In the genomic region with DNA sequence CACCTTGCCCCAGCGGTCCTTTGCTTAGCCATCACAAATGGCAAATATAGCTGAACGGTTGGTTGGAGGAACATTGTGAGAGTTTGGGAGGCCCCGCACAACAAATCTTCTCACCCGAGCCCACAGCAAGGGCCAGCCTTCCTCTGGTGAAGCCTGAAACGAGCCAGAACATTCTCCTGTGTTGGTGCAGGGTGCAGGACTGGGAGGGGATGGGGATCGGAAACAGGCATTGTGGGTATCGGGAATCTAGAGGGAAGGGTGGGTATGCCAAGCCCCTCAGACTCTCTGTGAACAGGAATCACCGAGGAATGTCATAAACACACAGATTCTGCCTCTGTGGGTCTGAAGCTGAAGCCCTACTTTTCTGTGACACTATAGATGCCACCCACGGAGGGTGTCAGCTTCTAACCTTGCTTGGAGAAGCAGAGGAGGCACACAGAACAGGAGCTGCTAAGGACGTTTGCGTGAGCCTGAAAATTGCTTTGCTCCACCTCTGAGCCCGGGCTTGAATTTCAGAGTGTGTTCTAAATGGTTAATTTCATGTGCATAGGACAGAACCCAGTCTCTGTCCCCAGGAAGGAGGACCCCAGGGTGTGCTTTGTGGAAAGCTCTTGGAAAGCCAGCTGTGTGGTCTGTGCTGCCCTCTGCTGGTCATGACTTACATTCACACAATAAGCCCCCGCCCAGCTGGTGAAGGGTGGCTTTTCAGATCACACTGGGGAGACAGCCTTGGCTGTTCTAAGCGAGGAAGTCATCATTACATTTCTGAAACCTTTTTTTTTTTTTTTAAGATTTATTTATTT, we compare ENCODE assay signal across 8 mouse cellular contexts. TPM values are rescaled to one million over a fixed set of nuclear protein-coding genes. Genes with fewer than 3 reads are reported as not detected.
DNase-seq lines count a peak whose midpoint lies in the region; ATAC-seq and TF ChIP-seq lines count a peak whose summit lies in the region.

No protein-coding gene starts in this region.

- 52% methylated on average over 14 of the region's 14 CpGs for WGBS in embryonic facial prominence, embryonic 10.5 days
- WGBS in midbrain, postnatal 0 days = 51% methylated on average over 14 of the region's 14 CpGs

- peaks cover 11% of the 10 kb centered on the region for H3K4me1 ChIP-seq in embryonic facial prominence, embryonic 10.5 days
- no peaks in the 10 kb centered on the region for H3K4me1 ChIP-seq in midbrain, postnatal 0 days (ENCODE audit: insufficient read depth, low read length)

- ATAC-seq in midbrain, postnatal 0 days (ENCODE audit: low FRiP score) = peak; percentile 54; the same call in 1 of the 2 replicates

- H3K27me3 ChIP-seq in embryonic facial prominence, embryonic 10.5 days (replicated peaks; ENCODE audit: low read depth, poor library complexity, severe bottlenecking) = no peaks in the 10 kb centered on the region; the same call in 1 of the 2 replicates
- no peaks in the 10 kb centered on the region for H3K27me3 ChIP-seq in midbrain, postnatal 0 days (ENCODE audit: insufficient read depth, low read length)

- TF ChIP-seq CTCF in midbrain, postnatal 0 days (IDR thresholded peaks at IDR 0.05) = peak; percentile 91

- no peak overlapping the region for H3K4me3 ChIP-seq in embryonic facial prominence, embryonic 10.5 days
- no peak overlapping the region for H3K4me3 ChIP-seq in midbrain, postnatal 0 days (ENCODE audit: low read depth, low read length)

- H3K4me2 ChIP-seq in midbrain, postnatal 0 days (ENCODE audit: low read depth, low read length, poor library complexity, severe bottlenecking) = no peak overlapping the region

- no peaks in the 10 kb centered on the region for H3K9me3 ChIP-seq in embryonic facial prominence, embryonic 10.5 days
- H3K9me3 ChIP-seq in midbrain, postnatal 0 days (ENCODE audit: low read length) = no peaks in the 10 kb centered on the region

- H3K36me3 ChIP-seq in embryonic facial prominence, embryonic 10.5 days (replicated peaks) = no peaks in the 10 kb centered on the region
- H3K36me3 ChIP-seq in midbrain, postnatal 0 days (ENCODE audit: insufficient read depth, low read length) = no peaks in the 10 kb centered on the region

- no peak overlapping the region for H3K9ac ChIP-seq in midbrain, postnatal 0 days (replicated peaks; ENCODE audit: low read length, poor library complexity, severe bottlenecking)

- intact Hi-C loops in left cerebral cortex, postnatal 4 days (cut with DNase I) = no loop called here

- peak overlapping the region; percentile 35; the same call in 1 of the 2 replicates for H3K27ac ChIP-seq in embryonic facial prominence, embryonic 10.5 days (replicated peaks)
- no peak overlapping the region for H3K27ac ChIP-seq in midbrain, postnatal 0 days (ENCODE audit: low read depth, low read length)

- peak; percentile 13 for DNase-seq in 3134 (ENCODE audit: extremely low read depth, insufficient read length, low spot score)
- peak; percentile 82 for DNase-seq in adrenal gland, postnatal 14 days
- peak; percentile 83 for DNase-seq in embryonic facial prominence, embryonic 10.5 days (ENCODE audit: low spot score)
- DNase-seq in heart, adult 18-20 months = peak; percentile 69 to 88
- peak; percentile 30 for DNase-seq in kidney, adult 11 months
- DNase-seq in left cerebral cortex, postnatal 4 days = peak; percentile 82
- peak; percentile 88 for DNase-seq in midbrain, postnatal 0 days (ENCODE audit: low spot score)
- peak; percentile 14 to 41 for DNase-seq in spleen, postnatal 14 days (ENCODE audit: low spot score in 2 of 2)

RNA-seq across cellular contexts. Expression of a gene that starts 7.6 kb away (rescaled TPM):
- total RNA-seq in adrenal gland, postnatal 14 days (2021) = 153 and 188 TPM in 2 replicates
- polyA plus RNA-seq in embryonic facial prominence, embryonic 10.5 days (2016; fragmentation: Nextera tagmentation; extraction: Ambion mirVana) = 14.1 and 15.9 TPM in 2 replicates
- 1 to 10 TPM; 3.1 to 5.0 TPM for total RNA-seq in heart, adult 18-20 months (2021)
- total RNA-seq in left cerebral cortex, postnatal 4 days (2021) = 1 to 10 TPM in 1 of 2 experiments, under 1 TPM in 1; 0.28 to 1.2 TPM
- 0.38 and 1.4 TPM in 2 replicates for total RNA-seq in midbrain, postnatal 0 days (2014; rRNA removed)
- 2.0 and 2.2 TPM in 2 replicates for polyA plus RNA-seq in midbrain, postnatal 0 days (2015; fragmentation: Nextera tagmentation; extraction: Ambion mirVana)

RNA-seq across cellular contexts. Expression of a gene that starts 29.0 kb away (rescaled TPM):
- 151 and 180 TPM in 2 replicates for total RNA-seq in adrenal gland, postnatal 14 days (2021)
- polyA plus RNA-seq in embryonic facial prominence, embryonic 10.5 days (2016; fragmentation: Nextera tagmentation; extraction: Ambion mirVana) = 242 and 270 TPM in 2 replicates
- 100 to 1,000 TPM; 275 to 331 TPM for total RNA-seq in heart, adult 18-20 months (2021)
- 10 to 100 TPM; 56.1 to 59.4 TPM for total RNA-seq in left cerebral cortex, postnatal 4 days (2021)
- total RNA-seq in midbrain, postnatal 0 days (2014; rRNA removed) = 65.2 and 79.8 TPM in 2 replicates
- 102 and 105 TPM in 2 replicates for polyA plus RNA-seq in midbrain, postnatal 0 days (2015; fragmentation: Nextera tagmentation; extraction: Ambion mirVana)

RNA-seq across cellular contexts. Expression of a gene that starts 37.7 kb away (rescaled TPM):
- total RNA-seq in adrenal gland, postnatal 14 days (2021) = 105 and 111 TPM in 2 replicates
- polyA plus RNA-seq in embryonic facial prominence, embryonic 10.5 days (2016; fragmentation: Nextera tagmentation; extraction: Ambion mirVana) = 15.4 and 17.8 TPM in 2 replicates
- total RNA-seq in heart, adult 18-20 months (2021) = 10 to 100 TPM; 60.9 to 62.9 TPM
- total RNA-seq in left cerebral cortex, postnatal 4 days (2021) = 10 to 100 TPM in 1 of 2 experiments, 1 to 10 TPM in 1; 9.0 to 10.3 TPM
- total RNA-seq in midbrain, postnatal 0 days (2014; rRNA removed) = 9.5 and 13.8 TPM in 2 replicates
- 15.0 and 15.4 TPM in 2 replicates for polyA plus RNA-seq in midbrain, postnatal 0 days (2015; fragmentation: Nextera tagmentation; extraction: Ambion mirVana)

Comparison
In these comparisons a context has a peak if more than half of its experiments do, and no peak if none do; other contexts are left out.
1. DNase-seq: peak in every context shown above with its lines; median percentile 88 in midbrain, postnatal 0 days; 83 in embryonic facial prominence, embryonic 10.5 days; 82 in adrenal gland, postnatal 14 days; 82 in left cerebral cortex, postnatal 4 days; 78 in heart, adult 18-20 months; 30 in kidney, adult 11 months; 28 in spleen, postnatal 14 days; 13 in 3134.
2. RNA of a gene that starts 7.6 kb away (total RNA-seq): 153 to 188 TPM in adrenal gland, postnatal 14 days; 3.1 to 5.0 TPM in heart, adult 18-20 months, 0.28 to 1.2 TPM in left cerebral cortex, postnatal 4 days and 0.38 to 1.4 TPM in midbrain, postnatal 0 days; every median in the first group is over 10 times any median in the second.